Mouse (Mus musculus) fibroblast of lung, adult 2 months (primary cell): ENCODE results near the gene Prr15l.

Experiments used
- DNase-seq: peaks from one replicate; pipeline ENCODE4 v3.0.0-alpha.2; 2011; ENCODE audit warnings: low read depth

The Prr15l gene

DNA sequence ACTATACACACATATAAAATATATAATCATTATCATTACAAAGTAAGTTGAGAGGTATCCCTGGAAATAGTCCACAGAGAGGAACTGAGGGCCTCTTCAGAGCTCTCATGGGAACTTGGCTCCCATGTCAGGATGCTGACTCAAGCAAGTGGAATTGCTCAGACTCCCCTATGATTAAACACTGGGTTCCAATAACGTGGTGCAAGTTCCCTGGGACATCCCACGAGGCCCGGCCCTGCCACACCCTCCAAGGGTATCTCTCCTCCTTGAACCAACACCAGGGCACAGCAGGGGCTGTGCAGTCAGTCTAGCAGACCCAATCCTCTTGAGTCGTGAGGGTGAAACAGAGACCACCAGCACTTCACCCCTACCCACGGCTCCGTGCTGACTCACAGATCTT lies 8.9 kb upstream of the Prr15l start:
- DNase-seq: no peak

DNA sequence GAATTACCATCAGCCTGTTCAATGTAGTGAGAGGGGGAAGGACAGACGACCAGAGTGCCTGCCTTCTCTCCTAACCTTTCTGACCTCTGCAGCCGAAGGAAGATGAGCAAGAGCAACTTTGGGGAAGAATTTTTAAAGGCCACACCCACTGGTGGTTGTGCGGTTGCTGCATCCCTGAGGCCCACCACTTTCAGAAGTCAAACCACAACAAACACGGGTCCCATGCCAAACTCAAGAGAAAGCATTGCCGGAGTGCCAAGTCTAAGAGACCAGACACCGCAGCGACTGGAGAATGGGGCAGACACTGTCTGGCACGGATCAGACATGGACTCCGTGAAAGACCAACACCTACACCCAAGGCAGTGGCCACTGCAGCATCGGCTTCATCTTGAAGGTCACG lies 3.0 kb upstream of the Prr15l start:
- DNase-seq: no peak

- DNase-seq: no peak
These were observed 2.3 kb upstream of the Prr15l start for GRCm38 (mm10) chr11:96925469-96926148.

DNA sequence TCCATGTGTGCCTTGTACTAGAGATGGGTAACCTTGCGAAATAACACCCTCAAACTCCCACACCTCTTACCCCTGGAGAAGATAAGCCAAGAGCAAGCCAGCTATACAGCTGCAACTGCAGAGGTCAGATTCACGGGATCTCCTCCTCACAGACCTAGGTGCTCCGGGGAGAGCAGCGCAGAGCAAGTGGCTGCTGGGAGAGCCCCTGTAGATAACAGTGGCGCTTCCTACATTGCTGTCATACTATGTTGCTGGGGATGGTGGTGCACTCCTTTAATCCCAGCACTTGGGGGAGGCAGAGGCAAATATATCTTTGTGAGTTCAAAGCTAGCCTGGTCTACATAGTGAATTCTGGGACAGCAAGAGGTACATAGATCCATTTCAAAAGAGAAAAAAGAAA lies 1.3 kb upstream of the Prr15l start:
- no peak for DNase-seq

GRCm38 (mm10) chr11:96928691-96929090 lies 787 bp downstream of the Prr15l start:
- no peak for DNase-seq

DNA sequence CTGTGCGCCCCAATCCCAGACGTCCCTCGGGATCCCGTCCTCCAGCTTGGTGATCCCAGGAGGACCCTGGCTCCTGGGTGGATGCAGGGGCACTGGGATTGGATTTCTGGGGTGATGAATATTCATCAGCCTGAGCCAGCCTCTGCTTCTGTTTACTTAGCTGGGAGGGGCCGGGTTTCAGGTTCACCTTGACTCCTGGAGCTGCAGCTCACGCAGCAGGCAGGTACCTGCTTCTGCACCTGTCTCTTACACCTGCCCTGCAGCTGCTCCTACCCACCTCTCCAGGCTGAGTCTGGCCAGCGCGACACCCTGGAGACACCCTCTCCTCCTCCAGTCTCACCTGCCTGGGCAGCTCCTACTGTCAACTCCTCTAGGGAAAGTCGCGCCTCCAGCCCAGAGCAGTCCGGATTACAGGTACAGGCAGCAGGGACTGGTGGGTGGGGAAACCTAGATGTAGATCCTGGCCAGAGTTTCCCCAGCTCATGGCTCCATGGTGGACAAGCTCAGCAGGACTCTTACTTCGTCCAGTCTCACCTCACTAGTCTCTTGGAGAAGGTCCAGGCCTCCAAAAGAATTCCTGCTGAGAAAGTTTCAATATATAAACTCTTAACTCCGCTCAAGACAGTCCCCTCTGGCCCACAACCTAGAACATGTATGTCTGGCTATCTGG lies 1.3 kb downstream of the Prr15l start:
- no peak for DNase-seq

DNA sequence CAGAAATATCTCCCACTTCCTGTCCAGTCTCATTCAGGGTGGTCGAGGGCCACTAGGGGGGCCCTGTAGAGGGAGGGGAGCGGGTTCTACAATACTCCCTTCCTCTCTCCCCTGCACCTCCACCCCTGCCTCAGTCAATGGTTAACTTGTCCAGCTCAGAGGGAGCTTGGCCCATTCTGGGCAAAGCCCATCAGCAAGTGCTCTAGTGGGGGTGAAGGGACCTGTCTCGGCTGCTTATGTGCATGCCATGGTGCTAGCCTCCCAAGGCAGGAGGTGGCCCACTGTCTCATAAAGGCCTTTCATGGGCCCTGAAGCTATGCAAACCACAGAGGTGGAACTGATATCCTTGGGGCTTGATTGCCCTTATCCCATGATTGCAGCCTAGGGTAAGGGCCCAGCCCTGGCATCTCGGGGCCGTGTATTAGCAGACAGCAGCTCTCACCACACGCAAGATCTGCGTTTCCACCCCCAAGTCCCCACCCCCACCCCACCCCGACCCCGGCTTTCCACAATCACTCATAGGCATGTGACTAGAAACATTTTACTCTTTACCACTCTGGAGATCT lies 1.9 kb downstream of the Prr15l start:
- no peak for DNase-seq

- DNase-seq: no peak
These were observed 3.6 kb downstream of the Prr15l start for GRCm38 (mm10) chr11:96931327-96932062.

- no peak for DNase-seq
These were observed 5.8 kb downstream of the Prr15l start for GRCm38 (mm10) chr11:96933562-96934276.

- no peak for DNase-seq
These were observed 7.0 kb downstream of the Prr15l start for GRCm38 (mm10) chr11:96934921-96935356.

DNA sequence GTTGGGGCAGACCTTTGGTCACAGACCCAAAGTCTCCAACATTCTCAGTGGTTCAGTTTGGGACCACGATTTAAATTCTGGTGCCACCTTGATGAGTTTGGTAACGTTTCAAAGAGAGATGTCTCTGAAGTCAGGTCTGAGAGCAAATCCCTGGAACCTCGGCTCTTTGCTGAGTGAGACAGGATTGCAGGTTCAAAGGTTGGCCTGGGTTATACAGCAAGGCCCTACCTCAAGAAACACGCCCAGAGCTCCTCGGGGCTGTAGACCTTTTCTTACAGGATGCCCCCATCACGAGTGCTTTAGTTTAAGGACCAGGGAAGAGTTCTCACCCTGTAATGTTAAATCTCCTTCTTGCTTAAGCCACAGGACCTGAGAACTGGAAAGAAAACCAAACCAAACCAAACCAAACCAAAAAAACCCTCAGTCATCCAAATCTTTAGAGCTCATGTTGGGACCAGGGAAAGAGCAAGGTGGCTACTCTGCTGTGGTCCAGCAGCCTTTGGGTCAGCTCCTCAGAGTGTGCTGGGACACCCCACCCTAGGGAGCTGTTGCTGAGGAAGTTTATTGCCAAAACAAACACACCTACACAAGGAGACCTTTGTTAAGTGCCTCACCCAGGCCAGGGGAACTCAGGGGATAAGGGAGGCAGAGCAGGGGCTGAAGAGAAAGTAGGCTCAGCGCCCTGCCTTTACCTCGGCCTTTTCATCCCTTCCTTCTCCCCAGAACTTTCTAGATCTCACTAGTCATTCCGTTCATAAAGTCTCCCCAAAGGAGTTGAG lies 8.2 kb downstream of the Prr15l start:
- DNase-seq: no peak

- DNase-seq: peak; percentile 74
These were observed 9.9 kb downstream of the Prr15l start for GRCm38 (mm10) chr11:96937549-96938425.

DNA sequence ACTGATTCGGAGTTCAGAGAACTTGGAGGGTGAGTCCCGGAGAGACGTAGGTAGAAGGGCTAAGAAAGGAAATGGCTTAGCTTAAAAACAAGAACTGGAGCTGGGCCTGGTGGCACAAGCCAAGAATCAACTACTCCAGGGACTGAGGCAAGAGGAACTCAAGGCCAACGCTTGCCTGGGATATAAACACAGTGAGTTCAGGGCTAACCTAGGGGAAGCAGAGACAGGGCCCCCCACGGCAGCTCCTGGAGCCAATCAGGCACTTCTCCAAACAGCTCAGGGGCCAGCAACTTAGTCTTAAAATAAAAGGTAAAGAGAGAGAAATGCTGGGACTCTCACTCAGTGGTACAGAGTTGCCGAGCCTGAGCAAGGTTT lies 10.5 kb downstream of the Prr15l start:
- no peak for DNase-seq

DNA sequence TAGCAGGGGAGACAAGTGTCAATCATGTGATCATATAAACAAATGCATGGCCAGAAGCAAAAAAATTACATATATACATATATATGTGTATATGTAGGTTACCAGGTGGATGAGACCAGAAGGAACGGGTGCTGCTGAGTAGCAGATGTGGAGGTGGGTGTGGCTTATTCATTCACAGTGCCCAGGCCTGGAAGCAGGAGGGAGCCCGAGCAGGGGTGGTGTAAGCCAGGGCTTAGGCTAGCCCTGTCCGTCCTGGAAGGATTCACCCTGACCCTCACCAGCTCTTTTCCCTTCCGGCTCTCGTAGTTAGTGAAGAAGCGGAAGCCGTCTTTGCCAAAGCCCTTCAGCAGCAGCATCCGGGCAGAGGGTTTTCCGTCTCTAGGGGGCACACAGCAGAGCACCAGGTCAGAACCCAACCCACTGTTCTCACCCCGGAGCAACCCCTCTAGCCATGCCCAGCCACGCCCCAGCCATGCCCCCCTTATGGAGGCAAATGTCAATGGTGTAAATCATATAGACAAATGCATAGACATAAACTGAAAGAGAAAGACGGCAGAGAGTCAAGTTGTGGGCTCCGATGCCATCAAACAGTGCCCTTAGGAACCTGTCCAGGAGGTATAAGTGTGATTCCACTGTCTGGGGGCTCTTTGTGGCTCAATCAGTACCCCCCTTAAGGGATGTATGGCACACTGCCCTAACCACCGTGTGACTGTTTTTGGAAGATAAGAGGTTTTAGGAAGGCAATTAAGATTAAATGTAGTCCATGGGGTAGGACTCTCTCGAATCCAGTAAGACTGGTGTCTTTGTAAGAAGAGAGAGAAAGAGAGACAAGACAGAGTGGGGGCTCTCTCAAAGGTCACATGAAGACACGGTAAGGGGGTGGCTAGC lies 12.9 kb downstream of the Prr15l start:
- DNase-seq: no peak

- no peak for DNase-seq
These were observed 14.2 kb downstream of the Prr15l start for GRCm38 (mm10) chr11:96941989-96942590.

DNA sequence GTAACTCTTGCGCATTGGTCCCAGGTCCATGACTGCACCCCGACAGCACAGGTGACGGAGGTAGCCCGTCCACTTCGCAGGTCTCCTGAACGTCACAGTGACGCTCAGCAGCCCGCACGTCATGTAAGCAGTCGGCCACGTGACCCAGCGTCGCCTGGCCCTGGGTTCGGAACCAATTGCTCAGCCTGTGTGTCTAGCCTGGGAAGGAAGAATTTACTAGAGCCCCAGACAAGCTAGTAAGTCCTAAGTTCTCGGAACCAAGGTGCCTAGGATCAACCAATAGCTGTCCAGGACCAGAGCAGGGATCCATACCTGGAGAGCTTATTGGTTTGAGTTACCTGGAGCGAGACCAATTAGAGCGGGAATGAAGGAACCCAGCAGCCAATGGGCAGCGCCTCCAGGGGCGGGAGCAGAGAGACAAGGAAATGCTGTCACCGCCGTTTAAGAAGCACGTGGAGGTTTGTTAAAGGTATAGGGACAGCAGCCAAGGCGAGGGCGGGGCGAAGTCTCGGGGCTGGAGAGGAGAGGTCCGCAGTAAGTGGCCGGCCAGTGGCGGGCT lies 15.9 kb downstream of the Prr15l start, which contains the start of gene Pnpo:
Gene Pnpo (minus strand): TSS at position 241 of the 559 bp plus-strand sequence.
- DNase-seq: peak; percentile 90

- DNase-seq: no peak
These were observed 17.1 kb downstream of the Prr15l start for GRCm38 (mm10) chr11:96944844-96945580.

- DNase-seq: peak; percentile 41
These were observed 18.6 kb downstream of the Prr15l start for GRCm38 (mm10) chr11:96946498-96946897.
